Mouse (Mus musculus) midbrain, embryonic 16.5 days (tissue): ENCODE measurements around the gene Rplp0. TPM values are rescaled to one million over a fixed set of nuclear protein-coding genes. Genes with fewer than 3 reads are reported as not detected.

Experiments used
- ATAC-seq: fragments of 200-750 bp; cut with Nextera tagmentation; 2 replicates; pipeline ENCODE4 v1.8.0; 2017; ENCODE audit warnings: moderate TSS enrichment
- H3K27ac ChIP-seq: fragments of 300-500 bp; sonication (generic); 2 replicates; pipeline ENCODE4 v1.5.1; 2014; ENCODE audit warnings: mild to moderate bottlenecking, low read length, mixed read lengths
- H3K27me3 ChIP-seq: fragments of 300-500 bp; sonication (generic); 2 replicates; pipeline ENCODE4 v1.6.1; 2014; ENCODE audit warnings: low read depth, low read length, mixed read lengths; ENCODE audit not compliant: control insufficient read depth, insufficient read depth
- H3K36me3 ChIP-seq: fragments of 300-500 bp; sonication (generic); 2 replicates; pipeline ENCODE4 v1.6.1; 2014; ENCODE audit warnings: mild to moderate bottlenecking, low read length, moderate library complexity, mixed read lengths; ENCODE audit not compliant: control insufficient read depth, insufficient read depth
- H3K4me1 ChIP-seq: fragments of 300-500 bp; sonication (generic); 2 replicates; pipeline ENCODE4 v1.6.1; 2014; ENCODE audit warnings: mild to moderate bottlenecking, low read length, mixed read lengths; ENCODE audit not compliant: control insufficient read depth, insufficient read depth
- H3K4me2 ChIP-seq: fragments of 300-500 bp; sonication (generic); 2 replicates; pipeline ENCODE4 v1.6.1; 2014; ENCODE audit warnings: mild to moderate bottlenecking, low read length, mixed read lengths
- H3K4me3 ChIP-seq: fragments of 300-500 bp; sonication (generic); 2 replicates; pipeline ENCODE4 v1.5.1; 2014; ENCODE audit warnings: low read depth, mild to moderate bottlenecking, low read length, moderate library complexity, mixed read lengths
- H3K9ac ChIP-seq: fragments of 300-500 bp; sonication (generic); 2 replicates; pipeline ENCODE4 v1.6.1; 2014; ENCODE audit warnings: low read depth, low read length, mixed read lengths
- H3K9me3 ChIP-seq: fragments of 300-500 bp; sonication (generic); replicated peaks from 2 replicates; pipeline ENCODE4 v1.6.1; 2014; ENCODE audit warnings: mild to moderate bottlenecking, low read length, mixed read lengths; ENCODE audit not compliant: control insufficient read depth, poor library complexity, severe bottlenecking
- WGBS: fragments of 180-500 bp; shearing (Covaris S2); extraction: QIAGEN DNeasy Blood & Tissue Kit; methylation state at CpG from one replicate; pipeline ENCODE4 v1.1.7; 2014; 5-methylcytosine and 5-hydroxymethylcytosine counted together
- polyA plus RNA-seq: library from polyadenylated mRNA; unstranded; fragments of >200 nt; fragmentation: Nextera tagmentation; extraction: Ambion mirVana; gene quantifications from 2 replicates; pipeline ENCODE4 v1.2.1, GENCODE M21; 2015

Rplp0 gene
- polyA plus RNA-seq: 794 and 826 TPM in 2 replicates

GRCm38 (mm10) chr5:115559237-115560101 lies at the start of gene Rplp0:
Gene Rplp0, plus strand, starts transcription at chr5:115559467.
- Histone ChIP-seq H3K9ac (peak within 1 kb of the TSS; percentile 98), H3K4me3 (peak within 1 kb of the TSS; percentile 88), H3K9me3 (no peaks in the 10 kb centered on the region), H3K4me1 (peaks cover 11% of the 10 kb centered on the region), H3K36me3 (peaks cover 11% of the 10 kb centered on the region), H3K4me2 (peak within 1 kb of the TSS; percentile 79), H3K27me3 (no peaks in the 10 kb centered on the region), H3K27ac (peak within 1 kb of the TSS; percentile 86)
- peak; percentile 99 for ATAC-seq
- under 1% methylated on average over 76 of the region's 78 CpGs for WGBS

DNA sequence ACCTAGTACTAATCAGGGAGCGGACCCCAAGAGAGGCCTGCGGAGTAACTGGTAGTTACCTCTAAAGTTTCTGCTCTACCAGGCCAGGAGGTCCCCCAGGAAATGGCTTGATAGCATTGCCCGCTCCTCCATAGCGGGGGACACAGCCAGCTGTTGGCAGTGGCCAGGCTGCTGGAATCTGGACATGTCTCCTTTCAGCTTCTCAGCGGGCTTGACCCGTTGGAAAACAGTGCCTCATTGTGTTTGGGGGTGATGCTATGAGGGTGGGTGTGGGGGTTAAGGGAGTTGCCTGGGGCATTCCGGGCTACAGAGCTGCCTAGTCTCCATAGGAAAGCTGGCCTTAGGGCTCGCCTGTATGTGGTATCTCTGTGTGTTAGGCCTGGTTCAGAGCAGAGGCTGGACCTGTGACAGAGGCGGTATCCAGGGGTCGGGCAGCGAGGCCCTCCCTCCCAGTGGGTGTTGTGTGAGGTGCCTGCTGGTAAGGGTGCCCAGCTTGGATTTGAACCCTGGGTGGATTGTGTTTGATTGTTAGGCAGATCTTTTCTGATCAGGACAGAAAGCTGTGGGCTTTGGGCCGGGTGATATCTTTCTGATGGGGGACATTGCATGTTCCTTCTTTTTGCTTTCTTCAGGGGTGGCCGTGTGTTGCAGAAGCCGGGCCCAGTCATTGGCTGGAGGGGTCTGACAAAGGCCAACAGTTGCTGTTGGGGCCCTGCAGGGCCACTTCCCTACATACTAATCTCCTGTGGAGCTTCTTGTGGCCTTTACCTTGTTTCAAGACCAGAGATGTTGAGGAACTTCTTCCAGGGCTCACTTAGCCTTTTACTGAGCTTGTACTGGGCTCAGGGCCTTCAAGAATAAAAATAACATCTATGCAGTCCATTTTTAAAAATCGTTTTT lies 49.2 kb upstream of the Rplp0 start:
- Histone ChIP-seq H3K4me2 (peak overlapping the region; percentile 92), H3K27ac (0 out of 2 replicates have a peak overlapping the region, but pooled peaks have one; percentile 28), H3K4me3 (no peak overlapping the region), H3K36me3 (no peaks in the 10 kb centered on the region), H3K27me3 (no peaks in the 10 kb centered on the region), H3K9ac (peak overlapping the region; percentile 41), H3K9me3 (no peaks in the 10 kb centered on the region), H3K4me1 (peaks cover 33% of the 10 kb centered on the region)
- ATAC-seq: no peak
- 66% methylated on average over 15 of the region's 15 CpGs for WGBS

DNA sequence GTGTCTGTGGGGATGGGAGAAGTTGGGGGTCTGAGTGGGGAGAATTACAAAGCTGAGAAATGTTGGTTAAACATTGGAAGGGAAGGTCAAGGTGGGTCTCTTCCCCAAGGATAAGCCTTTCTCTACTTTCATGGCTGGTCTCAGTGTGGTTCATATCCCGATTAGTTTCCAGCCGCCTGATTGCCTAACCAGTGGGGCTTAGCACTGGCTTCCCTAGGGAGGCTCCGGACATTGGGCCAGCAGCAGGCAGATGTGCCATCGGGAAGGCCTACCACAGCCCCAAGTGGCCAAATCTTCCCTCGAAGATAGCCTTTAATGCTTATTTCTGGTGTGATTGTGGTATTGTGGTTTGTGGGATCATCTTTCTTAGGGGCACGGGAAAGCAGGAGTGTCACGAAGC lies 46.9 kb upstream of the Rplp0 start:
- WGBS: 93% methylated on average over 7 of the region's 7 CpGs
- Histone ChIP-seq H3K4me3 (no peak overlapping the region), H3K9ac (no peak overlapping the region), H3K4me2 (no peak overlapping the region), H3K9me3 (no peaks in the 10 kb centered on the region), H3K36me3 (no peaks in the 10 kb centered on the region), H3K27me3 (no peaks in the 10 kb centered on the region), H3K4me1 (peaks cover 29% of the 10 kb centered on the region), H3K27ac (no peak overlapping the region)
- ATAC-seq: no peak

DNA sequence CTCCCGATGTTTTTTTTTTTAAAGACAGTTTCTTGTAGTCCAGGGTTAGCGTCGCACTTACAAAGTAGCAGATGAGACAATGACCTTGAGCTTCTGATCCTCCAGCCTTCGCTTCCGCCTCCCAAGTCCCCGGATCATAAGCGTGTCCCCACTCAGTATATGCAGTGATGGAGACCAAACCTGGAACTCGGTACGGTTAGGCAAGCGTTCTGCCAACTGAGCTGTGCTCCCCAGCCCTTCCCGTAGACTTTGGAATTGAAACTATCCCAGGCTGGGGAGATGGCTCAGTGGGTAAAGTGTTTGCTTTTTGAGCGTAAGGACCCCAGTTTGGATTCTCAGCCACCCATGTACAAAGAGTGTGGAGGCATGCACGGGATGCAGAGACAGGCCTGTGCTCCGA lies 46.0 kb upstream of the Rplp0 start:
- ATAC-seq: no peak
- Histone ChIP-seq H3K9me3 (no peaks in the 10 kb centered on the region), H3K4me1 (peaks cover 20% of the 10 kb centered on the region), H3K4me3 (no peak overlapping the region), H3K9ac (no peak overlapping the region), H3K27ac (no peak overlapping the region), H3K4me2 (no peak overlapping the region), H3K27me3 (no peaks in the 10 kb centered on the region), H3K36me3 (no peaks in the 10 kb centered on the region)
- 99% methylated on average over 14 of the region's 14 CpGs for WGBS

DNA sequence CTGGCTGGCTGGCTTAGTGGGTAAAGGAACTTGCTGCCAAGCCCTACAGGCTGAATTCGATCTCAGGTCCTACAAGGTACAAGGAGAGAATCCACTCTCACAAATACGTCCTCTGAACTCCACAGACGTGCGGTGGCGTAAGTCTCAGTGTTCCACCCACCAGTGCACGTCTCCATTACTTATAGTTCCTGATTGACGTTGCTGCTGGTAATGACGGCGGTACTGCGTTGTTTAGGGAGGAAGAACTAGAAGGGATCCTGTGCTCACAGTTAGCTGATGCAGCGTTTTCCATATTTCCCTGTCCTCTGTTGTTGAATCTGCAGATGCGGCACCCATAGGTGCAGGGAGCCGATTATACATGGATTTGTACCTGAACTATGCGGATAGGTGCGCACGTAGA lies 45.5 kb upstream of the Rplp0 start:
- Histone ChIP-seq H3K36me3 (no peaks in the 10 kb centered on the region), H3K9me3 (no peaks in the 10 kb centered on the region), H3K4me1 (peaks cover 15% of the 10 kb centered on the region), H3K9ac (no peak overlapping the region), H3K4me3 (no peak overlapping the region), H3K27me3 (no peaks in the 10 kb centered on the region), H3K27ac (no peak overlapping the region), H3K4me2 (no peak overlapping the region)
- 94% methylated on average over 16 of the region's 16 CpGs for WGBS
- ATAC-seq: no peak

DNA sequence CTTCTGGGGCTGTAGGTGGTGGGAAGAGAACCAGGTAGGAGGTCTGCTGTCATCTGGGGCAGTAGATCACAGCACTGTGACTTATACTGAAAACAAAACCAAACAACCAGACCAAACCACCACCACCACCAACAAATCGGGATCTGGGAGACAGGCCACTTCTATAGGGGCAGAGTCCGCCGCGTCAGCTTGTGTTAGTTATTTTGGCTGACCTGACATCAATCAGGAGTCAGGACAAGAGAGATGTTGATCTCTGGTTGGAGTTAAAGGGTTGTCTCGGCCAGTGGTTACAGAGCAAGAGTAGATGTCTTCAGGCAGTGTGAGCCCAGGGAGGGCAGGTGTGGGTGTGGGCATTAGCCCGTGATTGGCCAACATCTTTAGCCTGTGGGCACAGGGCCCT lies 44.9 kb upstream of the Rplp0 start:
- Histone ChIP-seq H3K36me3 (no peaks in the 10 kb centered on the region), H3K27me3 (no peaks in the 10 kb centered on the region), H3K4me2 (no peak overlapping the region), H3K27ac (no peak overlapping the region), H3K9ac (no peak overlapping the region), H3K4me1 (peaks cover 11% of the 10 kb centered on the region), H3K9me3 (no peaks in the 10 kb centered on the region), H3K4me3 (no peak overlapping the region)
- WGBS: 90% methylated on average over 6 of the region's 6 CpGs
- no peak for ATAC-seq

GRCm38 (mm10) chr5:115514896-115515587 lies 44.2 kb upstream of the Rplp0 start:
- Histone ChIP-seq H3K27me3 (no peaks in the 10 kb centered on the region), H3K27ac (peak overlapping the region; percentile 1; the same call in 1 of the 2 replicates), H3K4me2 (no peak overlapping the region), H3K9ac (no peak overlapping the region), H3K4me1 (peaks cover 4% of the 10 kb centered on the region), H3K9me3 (no peaks in the 10 kb centered on the region), H3K4me3 (no peak overlapping the region), H3K36me3 (no peaks in the 10 kb centered on the region)
- no peak; the same call in 1 of the 2 replicates for ATAC-seq
- WGBS: 64% methylated on average over 20 of the region's 20 CpGs

DNA sequence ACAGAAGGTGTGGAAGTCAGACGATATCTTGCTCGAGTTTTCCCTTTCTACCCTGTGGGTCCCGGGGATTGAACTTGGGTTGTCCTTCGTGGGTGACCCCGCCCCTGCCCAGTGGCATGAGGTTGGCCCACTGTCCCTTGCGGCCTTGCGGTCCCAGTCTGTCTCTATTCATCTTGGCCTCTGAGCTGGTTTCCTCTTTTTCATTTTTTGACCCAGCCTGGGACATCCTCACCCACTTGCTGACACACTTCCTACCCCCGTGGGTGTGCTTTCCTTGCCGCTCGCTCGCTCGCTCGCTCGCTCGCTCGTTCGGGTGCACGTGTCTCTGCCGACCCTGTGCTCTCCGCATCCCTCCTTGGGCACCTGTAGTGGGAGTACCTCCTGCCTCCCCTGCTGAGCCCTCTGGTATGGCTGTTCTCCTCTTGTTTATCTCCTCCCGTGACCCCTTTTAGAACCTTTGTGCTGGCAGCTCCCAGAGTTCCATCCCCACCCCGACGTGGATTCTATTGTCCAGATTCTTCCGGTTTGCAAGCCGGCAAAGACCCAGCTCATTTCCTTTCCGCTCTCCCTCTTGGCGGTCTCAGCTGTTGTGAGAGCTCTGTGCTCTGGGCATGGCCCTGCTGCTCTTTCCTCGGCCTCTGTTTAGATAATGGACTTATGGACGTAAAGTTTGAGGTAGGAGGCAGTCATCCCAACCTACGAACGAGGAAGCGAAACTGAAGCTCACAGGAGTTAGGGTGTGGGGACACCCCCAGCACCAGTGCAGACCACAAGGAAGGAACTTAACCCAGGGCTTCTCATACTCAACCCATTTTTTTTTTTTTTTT lies 43.0 kb upstream of the Rplp0 start:
- H3K4me2 ChIP-seq: no peak overlapping the region
- no peaks in the 10 kb centered on the region for H3K4me1 ChIP-seq
- no peaks in the 10 kb centered on the region for H3K27me3 ChIP-seq
- 81% methylated on average over 32 of the region's 32 CpGs for WGBS
- no peak overlapping the region for H3K9ac ChIP-seq
- H3K4me3 ChIP-seq: no peak overlapping the region
- no peaks in the 10 kb centered on the region for H3K9me3 ChIP-seq
- no peaks in the 10 kb centered on the region for H3K36me3 ChIP-seq
- ATAC-seq: no peak
- no peak overlapping the region for H3K27ac ChIP-seq
